In genomic region chr2:69646726-69647490, GRCm38 (mm10) we compare ENCODE assay signal across 8 mouse cellular contexts. TPM values are rescaled to one million over a fixed set of nuclear protein-coding genes. Genes with fewer than 3 reads are reported as not detected.
DNase-seq lines count a peak whose midpoint lies in the region; ATAC-seq lines count a peak whose summit lies in the region.

TSS of gene Bbs5 (plus strand) at chr2:69647171.

- DNase-seq in 3134 (ENCODE audit: extremely low read depth, insufficient read length, low spot score) = peak; percentile 95
- DNase-seq in adrenal gland, postnatal 25 days = peak; percentile 94
- peak; percentile 88 for DNase-seq in heart, adult 8-10 months (ENCODE audit: low spot score)
- peak; percentile 39 to 60 for DNase-seq in monocyte, adult 2 months (ENCODE audit: low read depth in 1 of 2, low spot score in 2 of 2)
- DNase-seq in spleen, postnatal 36 days (ENCODE audit: low spot score in 2 of 2) = peak; percentile 66 to 75

- peak within 1 kb of the TSS; percentile 69 for H3K4me2 ChIP-seq in embryonic facial prominence, embryonic 12.5 days (replicated peaks)
- H3K4me2 ChIP-seq in kidney, embryonic 14.5 days (replicated peaks; ENCODE audit: low read depth, low read length) = peak within 1 kb of the TSS; percentile 76
- peak within 1 kb of the TSS; percentile 68 for H3K4me2 ChIP-seq in limb, embryonic 15.5 days

- no peaks in the 10 kb centered on the region for H3K27me3 ChIP-seq in embryonic facial prominence, embryonic 12.5 days
- H3K27me3 ChIP-seq in kidney, embryonic 14.5 days (ENCODE audit: control insufficient read depth, insufficient read depth, low read length) = no peaks in the 10 kb centered on the region
- H3K27me3 ChIP-seq in limb, embryonic 15.5 days = no peaks in the 10 kb centered on the region

- peak within 1 kb of the TSS; percentile 74 for H3K9ac ChIP-seq in embryonic facial prominence, embryonic 12.5 days
- peak within 1 kb of the TSS; percentile 68 for H3K9ac ChIP-seq in kidney, embryonic 14.5 days (ENCODE audit: low read depth, low read length)
- H3K9ac ChIP-seq in limb, embryonic 15.5 days = peak within 1 kb of the TSS; percentile 71

- peak within 1 kb of the TSS; percentile 77 for H3K4me3 ChIP-seq in embryonic facial prominence, embryonic 12.5 days
- H3K4me3 ChIP-seq in kidney, embryonic 14.5 days (ENCODE audit: low read length) = peak within 1 kb of the TSS; percentile 71
- peak within 1 kb of the TSS; percentile 72 for H3K4me3 ChIP-seq in limb, embryonic 15.5 days

- WGBS in embryonic facial prominence, embryonic 12.5 days = 4% methylated on average over 43 of the region's 43 CpGs
- WGBS in kidney, embryonic 14.5 days = 4% methylated on average over 43 of the region's 43 CpGs
- WGBS in limb, embryonic 15.5 days = 3% methylated on average over 43 of the region's 43 CpGs

- peak; percentile 84 for ATAC-seq in embryonic facial prominence, embryonic 12.5 days (ENCODE audit: insufficient number of reproducible peaks, insufficient read depth, low FRiP score, low TSS enrichment)
- peak; percentile 93 for ATAC-seq in kidney, embryonic 14.5 days (ENCODE audit: low FRiP score, low TSS enrichment)
- peak; percentile 89 for ATAC-seq in limb, embryonic 15.5 days (ENCODE audit: insufficient number of reproducible peaks, low FRiP score, low TSS enrichment, low read depth)

- no peaks in the 10 kb centered on the region for H3K9me3 ChIP-seq in embryonic facial prominence, embryonic 12.5 days
- H3K9me3 ChIP-seq in kidney, embryonic 14.5 days (ENCODE audit: control insufficient read depth, low read length) = no peaks in the 10 kb centered on the region
- no peaks in the 10 kb centered on the region for H3K9me3 ChIP-seq in limb, embryonic 15.5 days

- peaks cover 8% of the 10 kb centered on the region; the same call in 1 of the 2 replicates for H3K4me1 ChIP-seq in embryonic facial prominence, embryonic 12.5 days
- H3K4me1 ChIP-seq in kidney, embryonic 14.5 days (ENCODE audit: control insufficient read depth, insufficient read depth, low read length) = no peaks in the 10 kb centered on the region
- peaks cover 5% of the 10 kb centered on the region for H3K4me1 ChIP-seq in limb, embryonic 15.5 days

- H3K36me3 ChIP-seq in embryonic facial prominence, embryonic 12.5 days = no peaks in the 10 kb centered on the region; the same call in 1 of the 2 replicates
- H3K36me3 ChIP-seq in kidney, embryonic 14.5 days (ENCODE audit: control insufficient read depth, insufficient read depth, low read length) = no peaks in the 10 kb centered on the region
- peaks cover 2% of the 10 kb centered on the region; the same call in 1 of the 2 replicates for H3K36me3 ChIP-seq in limb, embryonic 15.5 days

- H3K27ac ChIP-seq in embryonic facial prominence, embryonic 12.5 days = no peak within 1 kb of the TSS
- H3K27ac ChIP-seq in kidney, embryonic 14.5 days (ENCODE audit: low read depth, low read length) = no peak within 1 kb of the TSS
- no peak within 1 kb of the TSS for H3K27ac ChIP-seq in limb, embryonic 15.5 days

RNA-seq across cellular contexts. Expression of gene Bbs5, which starts in this region (rescaled TPM):
- 10.9 and 15.9 TPM in 2 replicates for total RNA-seq in adrenal gland, postnatal 25 days (2021)
- 21.5 and 21.6 TPM in 2 replicates for polyA plus RNA-seq in embryonic facial prominence, embryonic 12.5 days (2016; fragmentation: Nextera tagmentation; extraction: Ambion mirVana)
- 1 to 10 TPM; 3.6 to 4.7 (median 4.3) TPM for total RNA-seq in heart, adult 8-10 months (2022)
- 19.7 and 24.1 TPM in 2 replicates for polyA plus RNA-seq in kidney, embryonic 14.5 days (2014; fragmentation: Nextera tagmentation; extraction: Ambion mirVana)
- 16.1 and 18.3 TPM in 2 replicates for polyA plus RNA-seq in limb, embryonic 15.5 days (2015; fragmentation: Nextera tagmentation; extraction: Ambion mirVana)
